Mouse (Mus musculus) lung, postnatal 4 days (tissue): Measurements from ENCODE around the gene Gm11020.

ENCODE experiments used
- DNase-seq, 2 experiments: peaks; one replicate each; pipeline ENCODE4 v3.0.0; 2021

The Gm11020 gene

GRCm38 (mm10) chr8:104342426-104342825 lies 21.1 kb downstream of the Gm11020 start:
- DNase-seq = no peak

GRCm38 (mm10) chr8:104343957-104344356 lies 22.6 kb downstream of the Gm11020 start:
- DNase-seq = peak; percentile 82 to 89

GRCm38 (mm10) chr8:104344622-104345021 lies 23.3 kb downstream of the Gm11020 start:
- DNase-seq = no peak

- no peak for DNase-seq
These were observed 25.3 kb downstream of the Gm11020 start for GRCm38 (mm10) chr8:104346706-104347105.

- DNase-seq = no peak
These were observed 27.6 kb downstream of the Gm11020 start for GRCm38 (mm10) chr8:104348971-104349370.

- DNase-seq = no peak
These were observed 28.7 kb downstream of the Gm11020 start for GRCm38 (mm10) chr8:104350047-104350446.

GRCm38 (mm10) chr8:104353186-104353585 lies 31.8 kb downstream of the Gm11020 start:
- no peak for DNase-seq

- no peak for DNase-seq
These were observed 33.1 kb downstream of the Gm11020 start for GRCm38 (mm10) chr8:104354504-104354903.

GRCm38 (mm10) chr8:104358637-104359036 lies 37.3 kb downstream of the Gm11020 start:
- no peak for DNase-seq

- DNase-seq = no peak
These were observed 38.5 kb downstream of the Gm11020 start for GRCm38 (mm10) chr8:104359778-104360456.

- DNase-seq = no peak
These were observed 44.3 kb downstream of the Gm11020 start for GRCm38 (mm10) chr8:104365695-104366094.

- DNase-seq = no peak
These were observed 46.0 kb downstream of the Gm11020 start for GRCm38 (mm10) chr8:104367398-104367797.

- no peak for DNase-seq
These were observed 48.2 kb downstream of the Gm11020 start for GRCm38 (mm10) chr8:104369591-104369990.

- no peak for DNase-seq
These were observed 48.7 kb downstream of the Gm11020 start for GRCm38 (mm10) chr8:104370071-104370470.

- DNase-seq = no peak
These were observed 49.8 kb downstream of the Gm11020 start for GRCm38 (mm10) chr8:104371121-104371520.
